ENCODE assay signal across 25 mouse cellular contexts in the genomic region with DNA sequence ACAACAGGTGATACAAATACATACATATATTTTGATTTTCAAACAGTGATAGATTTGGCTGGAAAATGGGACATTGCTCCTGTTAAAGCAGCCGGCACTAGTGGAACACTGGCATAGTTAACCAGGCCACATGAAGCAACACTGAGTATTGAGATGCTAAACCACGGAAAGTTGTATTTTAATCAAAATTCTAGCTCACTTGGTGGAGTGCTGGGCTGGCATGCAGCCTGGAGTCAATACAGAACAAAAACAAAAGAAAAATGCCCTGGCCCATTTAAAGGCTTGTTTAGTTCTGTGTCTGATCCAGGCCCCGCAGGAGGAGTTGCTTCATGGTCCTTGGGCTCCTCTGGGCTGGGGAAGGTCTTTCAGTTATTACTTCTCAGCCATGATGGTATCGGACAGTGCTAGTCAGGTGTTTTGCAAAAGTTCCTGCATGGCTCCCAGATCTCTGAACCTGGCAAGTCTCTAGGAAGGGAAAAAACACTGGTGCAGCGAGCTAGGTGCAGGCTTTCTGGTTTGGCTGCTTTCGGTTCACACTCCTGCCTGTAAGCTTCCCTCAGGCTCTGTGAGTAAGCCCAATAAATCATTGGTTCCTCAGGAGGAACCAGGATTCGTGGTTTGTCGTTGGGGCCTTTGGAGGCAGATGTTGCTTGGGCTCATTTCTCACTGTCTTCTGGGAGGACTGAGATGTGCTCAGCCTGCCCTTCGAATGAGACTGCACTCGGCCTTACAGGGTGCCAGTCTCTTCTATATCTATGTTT. TPM values are rescaled to one million over a fixed set of nuclear protein-coding genes. Genes with fewer than 3 reads are reported as not detected.
DNase-seq lines count a peak whose midpoint lies in the region; ATAC-seq and TF ChIP-seq lines count a peak whose summit lies in the region.
"Had no signal": no experiment of that assay in that cellular context is flagged by ENCODE, and none has a peak within 500 bp of the region (broad histone marks: within the 10 kb centered on the region; RNA-seq: fewer than 3 reads in every experiment).

No protein-coding gene starts in this region.

- peak; percentile 55 for DNase-seq in adrenal gland, postnatal 14 days
- no peak for DNase-seq in adrenal gland, adult 8-10 months
- no peak for DNase-seq in testis, postnatal 14 days (ENCODE audit: low spot score)
- DNase-seq in right cerebral cortex, postnatal 4 days: no peak
- no peak for DNase-seq in heart, postnatal 36 days
- DNase-seq: B cell, adult 2 months; cerebellum, adult 2 months; gastrocnemius, postnatal 36 days; liver, postnatal 0 days; lung, postnatal 14 days; right cerebral cortex, adult 18-20 months; thymus, postnatal 36 days had no signal

- 50% methylated on average over 10 of the region's 10 CpGs for WGBS in intestine, embryonic 16.5 days
- 67% methylated on average over 10 of the region's 10 CpGs for WGBS in heart, embryonic 12.5 days

- no peaks in the 10 kb centered on the region for H3K36me3 ChIP-seq in testis, adult 2 months (ENCODE audit: control insufficient read depth, insufficient read depth, low read length)
- H3K36me3 ChIP-seq in intestine, embryonic 16.5 days (ENCODE audit: control insufficient read depth, insufficient read depth, low read length): no peaks in the 10 kb centered on the region
- H3K36me3 ChIP-seq in heart, embryonic 12.5 days: no peaks in the 10 kb centered on the region
- H3K36me3 ChIP-seq: hindbrain, embryonic 10.5 days; limb, embryonic 12.5 days; midbrain, embryonic 15.5 days had no signal

- no peak overlapping the region for H3K4me3 ChIP-seq in testis, adult 2 months (ENCODE audit: control insufficient read depth, low read depth, low read length)
- H3K4me3 ChIP-seq in intestine, embryonic 16.5 days (ENCODE audit: low read length): no peak overlapping the region
- no peak overlapping the region for H3K4me3 ChIP-seq in heart, embryonic 12.5 days
- H3K4me3 ChIP-seq: forebrain, embryonic 13.5 days; hindbrain, embryonic 10.5 days; limb, embryonic 12.5 days; megakaryocyte, embryonic 14.5 days; midbrain, embryonic 15.5 days had no signal

- H3K27ac ChIP-seq in testis, adult 2 months (ENCODE audit: control insufficient read depth, insufficient read depth, low read depth, low read length): peak overlapping the region; percentile 15; the same call in 1 of the 2 replicates
- peak overlapping the region; percentile 48; the same call in 1 of the 2 replicates for H3K27ac ChIP-seq in intestine, embryonic 16.5 days (ENCODE audit: low read length)
- no peak overlapping the region for H3K27ac ChIP-seq in heart, embryonic 12.5 days (ENCODE audit: poor library complexity, severe bottlenecking)
- H3K27ac ChIP-seq: forebrain, embryonic 13.5 days; hindbrain, embryonic 10.5 days; limb, embryonic 12.5 days; midbrain, embryonic 15.5 days had no signal

- intact Hi-C loops in heart, postnatal 36 days (cut with DNase I): no loop called here

- no peak overlapping the region for H3K9ac ChIP-seq in intestine, embryonic 16.5 days (ENCODE audit: low read depth, low read length)
- no peak overlapping the region for H3K9ac ChIP-seq in heart, embryonic 12.5 days
- H3K9ac ChIP-seq: forebrain, embryonic 13.5 days; limb, embryonic 12.5 days; liver, postnatal 0 days; midbrain, embryonic 15.5 days had no signal

- H3K4me1 ChIP-seq in testis, adult 2 months (ENCODE audit: control insufficient read depth, insufficient read depth, low read length): 0 out of 2 replicates have a peak, but pooled peaks cover 3% of the 10 kb centered on the region
- no peaks in the 10 kb centered on the region for H3K4me1 ChIP-seq in intestine, embryonic 16.5 days (ENCODE audit: control insufficient read depth, insufficient read depth, low read length)
- H3K4me1 ChIP-seq in heart, embryonic 12.5 days (replicated peaks): no peaks in the 10 kb centered on the region
- H3K4me1 ChIP-seq: forebrain, embryonic 13.5 days; hindbrain, embryonic 10.5 days; limb, embryonic 12.5 days; midbrain, embryonic 15.5 days had no signal

- H3K9me3 ChIP-seq in intestine, embryonic 16.5 days (ENCODE audit: control insufficient read depth, low read length): no peaks in the 10 kb centered on the region
- no peaks in the 10 kb centered on the region for H3K9me3 ChIP-seq in heart, embryonic 12.5 days (replicated peaks)
- H3K9me3 ChIP-seq: forebrain, embryonic 13.5 days; hindbrain, embryonic 10.5 days; limb, embryonic 12.5 days; midbrain, embryonic 15.5 days had no signal

- H3K27me3 ChIP-seq in testis, adult 2 months (ENCODE audit: control insufficient read depth, insufficient read depth, low read length): no peaks in the 10 kb centered on the region
- no peaks in the 10 kb centered on the region for H3K27me3 ChIP-seq in intestine, embryonic 16.5 days (replicated peaks; ENCODE audit: control insufficient read depth, insufficient read depth, low read length)
- peaks cover 27% of the 10 kb centered on the region for H3K27me3 ChIP-seq in heart, embryonic 12.5 days (replicated peaks)
- H3K27me3 ChIP-seq: limb, embryonic 12.5 days; midbrain, embryonic 15.5 days had no signal

- 0 out of 2 replicates have a peak, but pooled peaks have one; percentile 22 for TF ChIP-seq POLR2A in testis, adult 2 months (IDR thresholded peaks at IDR 0.05; ENCODE audit: control insufficient read depth, low read depth, low read length)

- TF ChIP-seq CTCF in testis, adult 2 months (IDR thresholded peaks at IDR 0.05; ENCODE audit: control insufficient read depth, insufficient read depth, insufficient replicate concordance, low read depth, low read length): no peak

- no peak overlapping the region for H3K4me2 ChIP-seq in intestine, embryonic 16.5 days (ENCODE audit: low read depth, low read length)
- H3K4me2 ChIP-seq in heart, embryonic 12.5 days: no peak overlapping the region
- H3K4me2 ChIP-seq: forebrain, embryonic 13.5 days; limb, embryonic 12.5 days; midbrain, embryonic 15.5 days had no signal

- ATAC-seq in intestine, embryonic 16.5 days: peak; percentile 7; the same call in 1 of the 2 replicates
- ATAC-seq in heart, embryonic 12.5 days (ENCODE audit: insufficient number of reproducible peaks, low FRiP score): no peak
- ATAC-seq: forebrain, embryonic 13.5 days; liver, postnatal 0 days; midbrain, embryonic 15.5 days had no signal

RNA-seq across cellular contexts. Expression of a gene that starts 9.9 kb away (rescaled TPM):
- total RNA-seq in adrenal gland, postnatal 14 days (2021): 8.7 and 9.9 TPM in 2 replicates
- 10 to 100 TPM in 1 of 4 experiments, 1 to 10 TPM in 3; 3.2 to 10.5 (median 4.4) TPM for total RNA-seq in adrenal gland, adult 8-10 months (2022)
- polyA plus RNA-seq in testis, adult 2 months (2012; rRNA removed): 311 and 369 TPM in 2 replicates
- 4.0 and 4.5 TPM in 2 replicates for polyA plus RNA-seq in intestine, embryonic 16.5 days (2015; fragmentation: Nextera tagmentation; extraction: Ambion mirVana)
- total RNA-seq in heart, postnatal 36 days (2021): 100 to 1,000 TPM; 189 to 202 TPM
- 2.4 and 2.6 TPM in 2 replicates for polyA plus RNA-seq in heart, embryonic 12.5 days (2016; fragmentation: Nextera tagmentation; extraction: Ambion mirVana)
- polyA plus RNA-seq: neural tube, embryonic 11.5 days had no signal

RNA-seq across cellular contexts. Expression of a gene that starts 14.0 kb away (rescaled TPM):
- total RNA-seq in adrenal gland, postnatal 14 days (2021): not detected in 2 replicates
- not detected for total RNA-seq in adrenal gland, adult 8-10 months (2022)
- 5.7 TPM in 1 of 2 replicates, not detected in the other for polyA plus RNA-seq in testis, adult 2 months (2012; rRNA removed)
- 0.32 TPM in 1 of 2 replicates, not detected in the other for polyA plus RNA-seq in intestine, embryonic 16.5 days (2015; fragmentation: Nextera tagmentation; extraction: Ambion mirVana)
- total RNA-seq in heart, postnatal 36 days (2021): not detected
- not detected in 2 replicates for polyA plus RNA-seq in heart, embryonic 12.5 days (2016; fragmentation: Nextera tagmentation; extraction: Ambion mirVana)
- total RNA-seq: gastrocnemius, postnatal 36 days; left cerebral cortex, adult 18-20 months had no signal
- polyA plus RNA-seq: cerebellum, adult 2 months; forebrain, embryonic 13.5 days; heart, embryonic 14.5 days; hindbrain, embryonic 10.5 days; kidney, embryonic 16.5 days; limb, embryonic 12.5 days; liver, postnatal 0 days; midbrain, embryonic 15.5 days; neural tube, embryonic 11.5 days; spleen, adult 2 months had no signal

RNA-seq across cellular contexts. Expression of a gene that starts 18.8 kb away (rescaled TPM):
- total RNA-seq in adrenal gland, postnatal 14 days (2021): 36.2 and 42.6 TPM in 2 replicates
- 10 to 100 TPM; 32.4 to 68.2 (median 43.4) TPM for total RNA-seq in adrenal gland, adult 8-10 months (2022)
- polyA plus RNA-seq in testis, adult 2 months (2012; rRNA removed): 34.3 and 35.8 TPM in 2 replicates
- 31.5 and 37.4 TPM in 2 replicates for polyA plus RNA-seq in intestine, embryonic 16.5 days (2015; fragmentation: Nextera tagmentation; extraction: Ambion mirVana)
- 10 to 100 TPM; 23.0 to 23.4 TPM for total RNA-seq in heart, postnatal 36 days (2021)
- 22.1 and 22.7 TPM in 2 replicates for polyA plus RNA-seq in heart, embryonic 12.5 days (2016; fragmentation: Nextera tagmentation; extraction: Ambion mirVana)

RNA-seq across cellular contexts. Expression of a gene that starts 20.8 kb away (rescaled TPM):
- 79.3 and 81.4 TPM in 2 replicates for total RNA-seq in adrenal gland, postnatal 14 days (2021)
- total RNA-seq in adrenal gland, adult 8-10 months (2022): 100 to 1,000 TPM in 3 of 4 experiments, 10 to 100 TPM in 1; 82.5 to 114 (median 107) TPM
- polyA plus RNA-seq in testis, adult 2 months (2012; rRNA removed): 137 and 166 TPM in 2 replicates
- 70.2 and 71.9 TPM in 2 replicates for polyA plus RNA-seq in intestine, embryonic 16.5 days (2015; fragmentation: Nextera tagmentation; extraction: Ambion mirVana)
- 10 to 100 TPM; 82.7 to 92.8 TPM for total RNA-seq in heart, postnatal 36 days (2021)
- polyA plus RNA-seq in heart, embryonic 12.5 days (2016; fragmentation: Nextera tagmentation; extraction: Ambion mirVana): 82.7 and 83.3 TPM in 2 replicates

RNA-seq across cellular contexts. Expression of a gene that starts 21.8 kb away (rescaled TPM):
- total RNA-seq in adrenal gland, postnatal 14 days (2021): 4.4 and 36.5 TPM in 2 replicates
- total RNA-seq in adrenal gland, adult 8-10 months (2022): 1 to 10 TPM in 3 of 4 experiments, under 1 TPM in 1; 0.70 to 2.3 (median 1.6) TPM
- 58.4 and 70.5 TPM in 2 replicates for polyA plus RNA-seq in testis, adult 2 months (2012; rRNA removed)
- 6.8 and 8.5 TPM in 2 replicates for polyA plus RNA-seq in intestine, embryonic 16.5 days (2015; fragmentation: Nextera tagmentation; extraction: Ambion mirVana)
- 1 to 10 TPM; 1.5 to 1.6 TPM for total RNA-seq in heart, postnatal 36 days (2021)
- 2.4 and 3.3 TPM in 2 replicates for polyA plus RNA-seq in heart, embryonic 12.5 days (2016; fragmentation: Nextera tagmentation; extraction: Ambion mirVana)

Comparison
In these comparisons a context has a peak if more than half of its experiments do, and no peak if none do; other contexts are left out.
1. RNA of a gene that starts 9.9 kb away (total RNA-seq): 189 to 202 TPM in heart, postnatal 36 days; 8.7 to 9.9 TPM in adrenal gland, postnatal 14 days and 3.2 to 10.5 TPM in adrenal gland, adult 8-10 months; every median in the first group is over 10 times any median in the second.